Mouse (Mus musculus) CH12.LX (cell line): ENCODE measurements at regions not wholly inside any gene's neighbourhood (a gene's known extent, or its start where the extent isn't known, plus 50 kb on each side); places are given as distances from the start of the nearest gene placed in this dataset.

Experiments
- DNase-seq: peaks from one replicate; pipeline ENCODE4 v3.0.0-alpha.2; 2013; ENCODE audit errors: extremely low read depth
- H3K27ac ChIP-seq: 2 replicates; pipeline ENCODE4 v1.5.1; 2012; ENCODE audit warnings: low read depth, mild to moderate bottlenecking, control low read depth, moderate library complexity; ENCODE audit not compliant: insufficient read depth
- H3K27me3 ChIP-seq: replicated peaks from 2 replicates; pipeline ENCODE3; 2012; ENCODE audit warnings: inconsistent platforms
- H3K36me3 ChIP-seq, 2 experiments: replicated peaks in 1 of 2; 2 replicates each; pipeline versions ENCODE3 to v1.6.1; 2012; ENCODE audit warnings: inconsistent platforms in 1 of 2, low read length in 1 of 2, mild to moderate bottlenecking in 1 of 2, mixed read lengths in 1 of 2, moderate library complexity in 1 of 2; ENCODE audit not compliant: control insufficient read depth in 1 of 2, insufficient read depth in 1 of 2
- H3K4me1 ChIP-seq, 2 experiments: 2 replicates each; pipeline ENCODE4 v1.6.1; 2012; ENCODE audit warnings: inconsistent platforms in 1 of 2, moderate library complexity in 1 of 2; ENCODE audit not compliant: insufficient read depth in 2 of 2, control insufficient read depth in 1 of 2
- H3K4me2 ChIP-seq: 2 replicates; pipeline ENCODE4 v1.6.1; 2012; ENCODE audit warnings: low read depth, mild to moderate bottlenecking, control low read depth; ENCODE audit not compliant: poor library complexity, insufficient read depth, severe bottlenecking
- H3K4me3 ChIP-seq, 3 experiments: fragments of 150-350 bp in 1 of 3; sonication (generic) in 1 of 3; replicated peaks in 1 of 3; 2 replicates each; pipeline versions ENCODE3 to v1.5.1; 2011 to 2012; ENCODE audit warnings: low read depth in 2 of 3, low read length in 2 of 3, mild to moderate bottlenecking in 2 of 3, moderate library complexity in 2 of 3, control low read depth in 1 of 3, improper control_type of control experiment in 1 of 3, inconsistent platforms in 1 of 3, mixed read lengths in 1 of 3; ENCODE audit not compliant: poor library complexity in 1 of 3
- H3K79me2 ChIP-seq: replicated peaks from 2 replicates; pipeline ENCODE4 v1.6.1; 2012; ENCODE audit warnings: mild to moderate bottlenecking, moderate library complexity; ENCODE audit not compliant: control insufficient read depth, poor library complexity, insufficient read depth, severe bottlenecking; ENCODE audit errors: extremely low read depth
- H3K9ac ChIP-seq: 2 replicates; pipeline ENCODE4 v1.6.1; 2012; ENCODE audit warnings: low read depth, mild to moderate bottlenecking, control low read depth, moderate library complexity; ENCODE audit not compliant: insufficient read depth
- H3K9me3 ChIP-seq: replicated peaks from 2 replicates; pipeline ENCODE3; 2012; ENCODE audit warnings: low read length, inconsistent platforms, mixed read lengths
- BHLHE40 ChIP-seq: IDR thresholded peaks from 2 replicates; pipeline ENCODE4 v1.6.1; 2011; ENCODE audit warnings: mild to moderate bottlenecking, low read depth, low read length, improper control_type of control experiment
- CHD2 ChIP-seq: IDR thresholded peaks from 2 replicates; pipeline ENCODE4 v1.6.1; 2011; ENCODE audit warnings: low read length, improper control_type of control experiment
- E2F4 ChIP-seq: IDR thresholded peaks from 2 replicates; pipeline ENCODE4 v1.6.1; 2011; ENCODE audit warnings: low read depth, low read length, improper control_type of control experiment; ENCODE audit not compliant: insufficient replicate concordance
- ETS1 ChIP-seq: conservative IDR thresholded peaks from 2 replicates; pipeline ENCODE4 v1.6.1; 2012; ENCODE audit warnings: low read depth, mild to moderate bottlenecking, inconsistent platforms, low read length, improper control_type of control experiment, moderate library complexity
- GABPA ChIP-seq: IDR thresholded peaks from 2 replicates; pipeline ENCODE4 v1.6.1; 2012; ENCODE audit warnings: low read depth, low read length, improper control_type of control experiment, inconsistent platforms; ENCODE audit not compliant: insufficient replicate concordance
- IRF4 ChIP-seq: IDR thresholded peaks from 2 replicates; pipeline ENCODE4 v1.6.1; 2014; ENCODE audit warnings: low read depth, mild to moderate bottlenecking, inconsistent platforms, low read length, improper control_type of control experiment
- JUN ChIP-seq: IDR thresholded peaks from 2 replicates; pipeline ENCODE4 v1.6.1; 2011; ENCODE audit warnings: low read depth, mild to moderate bottlenecking, low read length, improper control_type of control experiment, moderate library complexity; ENCODE audit not compliant: insufficient read depth
- MAFK ChIP-seq: IDR thresholded peaks from 2 replicates; pipeline ENCODE4 v1.6.1; 2011; ENCODE audit warnings: low read length, improper control_type of control experiment; ENCODE audit not compliant: insufficient replicate concordance
- MAX ChIP-seq: IDR thresholded peaks from 2 replicates; pipeline ENCODE4 v1.6.1; 2011; ENCODE audit warnings: low read length, improper control_type of control experiment
- MAZ ChIP-seq: IDR thresholded peaks from 2 replicates; pipeline ENCODE4 v1.6.1; 2012; ENCODE audit warnings: low read depth, mild to moderate bottlenecking, inconsistent platforms, low read length, improper control_type of control experiment, moderate library complexity
- MXI1 ChIP-seq: IDR thresholded peaks from 2 replicates; pipeline ENCODE4 v1.6.1; 2011; ENCODE audit warnings: mild to moderate bottlenecking, low read depth, low read length, improper control_type of control experiment
- MYC ChIP-seq: IDR thresholded peaks from 2 replicates; pipeline ENCODE4 v1.6.1; 2011; ENCODE audit warnings: low read depth, mild to moderate bottlenecking, improper control_type of control experiment, low read length
- NELFE ChIP-seq: IDR thresholded peaks from 2 replicates; pipeline ENCODE4 v1.6.1; 2011; ENCODE audit warnings: low read depth, low read length, improper control_type of control experiment
- PAX5 ChIP-seq: IDR thresholded peaks from 2 replicates; pipeline ENCODE4 v1.6.1; 2012; ENCODE audit warnings: low read length, inconsistent platforms, mixed read lengths
- POLR2AphosphoS2 ChIP-seq: IDR thresholded peaks from 2 replicates; pipeline ENCODE4 v1.6.1; 2011; ENCODE audit warnings: low read depth, low read length, improper control_type of control experiment
- RCOR1 ChIP-seq: conservative IDR thresholded peaks from 2 replicates; pipeline ENCODE4 v1.6.1; 2012; ENCODE audit warnings: low read depth, mild to moderate bottlenecking, inconsistent platforms, low read length, improper control_type of control experiment
- TBP ChIP-seq: conservative IDR thresholded peaks from 2 replicates; pipeline ENCODE4 v1.6.1; 2011; ENCODE audit warnings: low read depth, low read length, improper control_type of control experiment
- TCF12 ChIP-seq: IDR thresholded peaks from 2 replicates; pipeline ENCODE4 v1.6.1; 2014; ENCODE audit warnings: low read depth, mild to moderate bottlenecking, inconsistent platforms, low read length, improper control_type of control experiment
- USF1 ChIP-seq: IDR thresholded peaks from 2 replicates; pipeline ENCODE4 v1.6.1; 2014; ENCODE audit warnings: low read depth, mild to moderate bottlenecking, inconsistent platforms, low read length, improper control_type of control experiment
- ZKSCAN1 ChIP-seq: IDR thresholded peaks from 2 replicates; pipeline ENCODE4 v1.6.1; 2012; ENCODE audit warnings: low read depth, inconsistent platforms, low read length, improper control_type of control experiment, borderline replicate concordance
- ZNF384 ChIP-seq: IDR thresholded peaks from 2 replicates; pipeline ENCODE4 v1.6.1; 2012; ENCODE audit warnings: low read depth, low read length, improper control_type of control experiment, inconsistent platforms
- dilution Hi-C: fragments of 300-500 bp; cut with MboI; formaldehyde crosslinking; loops from 2 replicates; pipeline ENCODE4 v1.14.3; 2020; ENCODE audit warnings: low sequenced_read_pairs; ENCODE audit not compliant: extremely low pct_unique_long_range_greater_than_20kb, extremely low pct_ligation_motif_present
- in situ Hi-C: fragments of 300-500 bp; cut with MboI; formaldehyde crosslinking; loops from 3 replicates; pipeline ENCODE4 v1.14.3; 2019; ENCODE audit warnings: low sequenced_read_pairs, low pct_ligation_motif_present, low pct_unique_long_range_greater_than_20kb, mixed read lengths

GRCm38 (mm10) chr13:52031465-52031864 is 185.0 kb downstream of the Gadd45g start:
- TF ChIP-seq IRF4, result 0 out of 2 replicates have a peak, but pooled peaks have one; percentile 18
- 0 out of 2 replicates have a peak, but pooled peaks have one; percentile 7 for TF ChIP-seq BHLHE40
- no peak for TF ChIP-seq JUN
- no peak for TF ChIP-seq NELFE
- TF ChIP-seq MAFK, result no peak
- no peak for TF ChIP-seq MAX
- no peak for TF ChIP-seq MYC
- no peak for TF ChIP-seq POLR2AphosphoS2
- no peak for TF ChIP-seq PAX5
- no peak for TF ChIP-seq GABPA
- peaks cover 5% of the 10 kb centered on the region for H3K9me3 ChIP-seq
- H3K4me1 ChIP-seq, result peaks cover 3 to 17% of the 10 kb centered on the region in 2 experiments; a peak in 2 of 4 replicates
- H3K79me2 ChIP-seq, result no peaks in the 10 kb centered on the region
- peak; percentile 19 for DNase-seq
- H3K27me3 ChIP-seq, result no peaks in the 10 kb centered on the region
- H3K9ac ChIP-seq, result no peak overlapping the region
- no peaks in the 10 kb centered on the region for H3K36me3 ChIP-seq
- dilution Hi-C loops, result no loop called here
- in situ Hi-C loops, result no loop called here
- no peak overlapping the region for H3K4me3 ChIP-seq
- H3K4me2 ChIP-seq, result no peak overlapping the region
- no peak overlapping the region for H3K27ac ChIP-seq

- Histone ChIP-seq H3K79me2 (no peaks in the 10 kb centered on the region), H3K4me2 (no peak overlapping the region), H3K4me1 (peaks cover 4 to 20% of the 10 kb centered on the region in 2 experiments; a peak in 2 of 4 replicates), H3K9me3 (peaks cover 5% of the 10 kb centered on the region), H3K9ac (no peak overlapping the region), H3K27me3 (no peaks in the 10 kb centered on the region), H3K27ac (no peak overlapping the region), H3K36me3 (no peaks in the 10 kb centered on the region), H3K4me3 (no peak overlapping the region)
- no peak for DNase-seq
- in situ Hi-C loops, result no loop called here
- dilution Hi-C loops, result no loop called here
- no peak for TF ChIP-seq MAZ
- no peak for TF ChIP-seq USF1
- TF ChIP-seq ETS1, result no peak
- TF ChIP-seq RCOR1, result no peak
- TF ChIP-seq E2F4, result no peak
- TF ChIP-seq ZKSCAN1, result no peak
- TF ChIP-seq TCF12, result no peak
- no peak for TF ChIP-seq ZNF384
- TF ChIP-seq TBP, result no peak
- TF ChIP-seq CHD2, result no peak
- no peak for TF ChIP-seq MAX
- no peak for TF ChIP-seq BHLHE40
- no peak for TF ChIP-seq MXI1
- no peak for TF ChIP-seq MYC
Measured at GRCm38 (mm10) chr13:52035731-52036130, 189.3 kb downstream of the Gadd45g start.
